Mouse (Mus musculus): ENCODE results near the gene Wdr27.

GRCm38 (mm10) chr17:14771339-14771738 lies 171.6 kb downstream of the Wdr27 start:
- TF ChIP-seq CTCF (IDR thresholded peaks at IDR 0.05; ENCODE audit: low read depth, low read length) (no peak), GATA1 (IDR thresholded peaks at IDR 0.05; ENCODE audit: borderline replicate concordance, low read length) (no peak)
